Mouse (Mus musculus) T-helper 1 cell (primary cell): ENCODE measurements at regions not wholly inside any gene's neighbourhood (a gene's known extent, or its start where the extent isn't known, plus 50 kb on each side); places are given as distances from the start of the nearest gene placed in this dataset.

Experiments
- in situ Hi-C: fragments of 300-600 bp; cut with MboI, MseI; formaldehyde crosslinking; loops from one replicate; pipeline ENCODE4 v1.15.1; 2025; ENCODE audit warnings: high pct_unique_total_duplicates

DNA sequence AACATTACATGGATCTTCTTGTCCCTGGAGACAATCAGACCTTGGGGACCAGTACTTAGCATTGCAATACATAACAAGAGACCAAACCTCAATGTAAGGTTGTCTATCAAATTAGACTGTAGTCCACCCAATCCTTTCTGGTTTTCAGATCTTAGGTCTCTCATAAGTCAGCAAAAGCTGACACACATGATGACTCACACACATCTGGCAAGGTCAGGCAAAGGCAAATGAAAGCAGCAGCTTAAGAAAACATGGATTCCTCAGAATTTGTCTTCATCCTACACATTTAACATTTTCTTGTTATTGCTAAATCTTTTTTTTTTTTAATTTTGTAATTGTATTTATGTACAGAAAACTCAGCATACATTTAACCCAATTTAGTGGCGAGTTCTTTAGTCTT is 52.0 kb downstream of the Gm11983 start:
- in situ Hi-C loops = no loop called here

DNA sequence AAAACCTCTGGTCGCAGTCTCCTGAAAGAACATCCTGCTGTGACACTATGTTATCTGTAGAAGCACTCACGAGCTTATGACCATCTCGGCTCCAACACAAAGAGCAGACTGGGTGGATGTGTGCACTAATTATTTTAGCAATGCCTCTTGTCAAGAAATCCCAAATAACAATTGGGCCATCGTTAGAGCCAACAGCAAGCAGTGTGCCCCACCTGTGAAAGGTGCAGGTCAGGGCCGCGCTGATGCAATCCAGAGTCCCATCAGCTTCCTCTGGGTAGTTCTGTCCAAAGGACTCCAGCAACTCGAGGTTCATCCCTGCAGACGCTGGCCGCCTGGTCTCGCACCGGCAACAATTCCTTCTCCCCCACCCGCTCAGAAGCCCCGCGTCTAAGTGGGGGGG is 54.6 kb downstream of the Gm11983 start:
- in situ Hi-C loops = no loop called here

DNA sequence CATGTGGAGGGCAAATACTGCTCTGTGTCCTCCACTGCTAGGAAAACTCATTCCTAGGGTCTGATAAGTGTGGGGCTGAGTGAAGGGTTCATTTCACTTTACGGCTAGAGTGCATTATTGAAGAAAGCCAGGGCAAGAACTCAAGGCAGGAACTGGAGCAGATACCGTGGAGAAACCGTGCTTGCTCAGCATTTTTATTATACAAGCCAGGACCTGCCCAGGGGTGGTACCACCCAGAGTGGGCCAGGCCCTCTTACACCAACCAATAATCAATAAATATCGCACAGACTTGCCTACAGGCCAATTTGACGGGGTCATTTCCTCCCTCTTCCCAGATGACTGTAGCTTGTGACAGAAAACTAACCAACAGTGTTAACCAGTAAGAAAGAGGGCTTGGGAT is 57.7 kb downstream of the Gm11983 start:
- in situ Hi-C loops = no loop called here

DNA sequence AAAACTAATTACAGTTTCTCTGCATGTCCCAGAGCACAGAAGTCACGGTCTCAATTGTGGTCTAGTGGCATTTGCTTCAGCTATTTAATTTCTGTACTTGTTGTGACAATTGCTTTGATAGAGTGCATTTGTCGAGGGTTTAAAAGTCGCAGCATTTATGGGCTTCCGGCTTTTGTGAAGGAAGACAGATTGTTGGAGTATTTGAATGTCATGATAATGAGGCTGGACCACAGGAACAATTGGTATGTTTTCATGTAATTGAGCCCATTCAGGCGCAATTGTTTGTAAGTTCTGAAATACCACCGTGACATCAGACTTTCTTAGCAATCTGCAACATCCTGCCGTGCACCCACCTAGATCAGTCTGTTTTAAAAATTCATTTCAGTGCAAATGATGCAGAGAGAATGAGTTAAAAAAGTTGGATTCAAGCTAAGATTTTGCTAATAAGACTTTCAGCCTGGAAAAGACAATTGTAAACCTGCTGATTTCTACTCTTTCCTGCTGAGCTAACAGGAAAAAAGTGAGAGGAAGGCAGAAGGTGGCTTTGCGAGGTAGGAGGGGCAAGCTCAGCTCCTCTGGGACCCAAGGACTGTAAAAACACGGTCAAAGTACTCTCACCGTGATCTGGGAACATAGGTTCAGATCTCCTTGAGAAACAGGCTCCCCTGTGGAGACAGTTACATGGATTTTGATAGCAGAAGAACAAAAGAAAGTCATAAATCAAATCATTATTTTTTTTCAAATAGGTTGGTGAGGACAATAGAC is 58.7 kb downstream of the Gm11983 start:
- in situ Hi-C loops = no loop called here

DNA sequence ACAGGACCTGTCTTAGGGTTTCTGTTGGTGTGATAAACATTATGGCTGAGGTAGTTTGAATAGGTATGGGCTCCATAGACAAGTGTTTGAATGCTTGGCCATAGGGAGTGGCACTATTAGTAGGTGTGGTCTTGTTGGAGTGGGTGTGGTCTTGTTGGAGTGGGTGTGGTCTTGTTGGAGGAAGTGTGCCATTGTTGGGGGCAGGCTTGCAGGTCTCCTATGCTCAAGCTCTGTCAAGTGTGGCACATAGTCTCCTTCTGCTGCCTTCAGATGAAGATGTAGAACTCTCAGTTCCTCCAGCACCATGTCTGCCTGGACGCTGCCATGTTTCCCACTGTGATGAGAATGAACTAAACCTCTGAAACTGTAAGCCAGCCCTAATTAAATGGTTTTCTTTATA is 59.9 kb downstream of the Gm11983 start:
- in situ Hi-C loops = no loop called here

DNA sequence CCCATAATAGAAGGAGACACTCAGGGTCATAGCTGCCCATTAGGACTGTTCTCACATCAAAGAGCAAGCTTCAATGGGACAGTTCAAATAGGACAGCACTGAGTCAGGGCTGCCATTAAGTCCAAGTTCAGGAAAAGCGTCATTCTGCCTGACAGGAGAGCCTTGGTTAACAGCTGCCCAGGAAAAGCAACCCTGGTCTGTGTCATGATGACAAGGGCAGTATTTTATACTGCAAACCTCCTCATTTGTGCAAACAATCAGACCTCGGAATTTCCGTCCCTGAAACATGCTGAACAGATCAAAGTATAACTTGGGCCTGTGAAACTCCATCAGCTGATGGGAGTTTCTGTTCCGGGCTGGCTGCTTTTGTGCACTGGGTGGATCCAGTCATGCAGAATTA is 62.8 kb downstream of the Gm11983 start:
- in situ Hi-C loops = no loop called here

DNA sequence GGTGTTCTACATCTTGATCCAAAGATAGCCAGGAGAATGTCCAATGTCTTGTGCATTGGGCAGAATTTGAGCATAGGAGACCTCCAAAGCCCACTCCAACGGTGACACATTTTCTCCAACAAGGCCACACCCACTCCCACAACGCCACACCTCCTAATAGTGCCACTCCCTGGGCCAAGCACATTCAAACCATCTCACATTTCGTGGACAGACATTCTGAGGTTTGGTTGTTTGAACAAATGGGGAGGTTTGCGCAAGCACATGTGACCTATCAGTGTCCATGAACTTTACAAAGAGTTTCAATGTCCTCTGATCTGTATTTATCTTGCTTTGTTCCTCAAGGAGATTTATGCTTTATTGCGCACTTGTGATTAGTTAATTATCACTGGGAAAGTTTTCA is 63.5 kb downstream of the Gm11983 start:
- in situ Hi-C loops = no loop called here

DNA sequence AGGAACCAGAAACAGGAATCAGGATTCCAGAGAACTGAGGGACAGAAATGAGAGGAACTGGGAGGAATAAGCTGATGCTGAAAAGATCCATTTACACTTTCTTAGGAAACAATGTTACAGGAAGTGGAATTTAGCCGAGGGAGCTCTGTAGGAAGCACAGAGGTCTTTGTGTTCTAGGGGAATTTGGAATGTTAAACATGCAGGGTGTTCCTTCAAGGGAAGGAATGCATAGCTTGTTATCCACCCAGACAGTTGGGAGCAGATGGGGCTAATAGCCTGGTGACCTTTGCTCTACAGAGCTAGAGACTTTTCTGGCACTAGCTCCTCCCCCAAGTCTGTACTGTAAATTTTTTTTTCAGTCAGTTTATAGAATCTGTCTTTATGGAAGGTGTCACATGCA is 64.1 kb downstream of the Gm11983 start:
- in situ Hi-C loops = no loop called here

DNA sequence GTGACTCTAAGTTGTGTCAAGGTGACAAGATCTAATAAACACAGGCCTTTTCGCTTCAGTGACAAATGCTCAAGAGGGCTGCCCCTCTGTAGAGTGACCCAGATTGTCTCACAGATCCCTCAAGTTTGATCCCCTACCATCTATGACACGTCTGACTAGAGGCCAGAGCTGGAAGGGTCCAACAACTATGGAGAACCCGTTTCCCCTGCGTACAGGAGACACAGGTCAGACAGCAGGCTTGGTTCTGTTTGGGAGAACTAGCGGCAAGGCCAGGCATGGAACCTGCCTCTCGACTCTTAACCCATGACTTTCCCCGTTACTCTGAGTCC is 68.1 kb downstream of the Gm11983 start:
- in situ Hi-C loops = loop anchor here (5.0 to 10.0 kb wide), 2 partner anchors 55 to 117 kb away; no protein-coding TSS in a partner anchor

DNA sequence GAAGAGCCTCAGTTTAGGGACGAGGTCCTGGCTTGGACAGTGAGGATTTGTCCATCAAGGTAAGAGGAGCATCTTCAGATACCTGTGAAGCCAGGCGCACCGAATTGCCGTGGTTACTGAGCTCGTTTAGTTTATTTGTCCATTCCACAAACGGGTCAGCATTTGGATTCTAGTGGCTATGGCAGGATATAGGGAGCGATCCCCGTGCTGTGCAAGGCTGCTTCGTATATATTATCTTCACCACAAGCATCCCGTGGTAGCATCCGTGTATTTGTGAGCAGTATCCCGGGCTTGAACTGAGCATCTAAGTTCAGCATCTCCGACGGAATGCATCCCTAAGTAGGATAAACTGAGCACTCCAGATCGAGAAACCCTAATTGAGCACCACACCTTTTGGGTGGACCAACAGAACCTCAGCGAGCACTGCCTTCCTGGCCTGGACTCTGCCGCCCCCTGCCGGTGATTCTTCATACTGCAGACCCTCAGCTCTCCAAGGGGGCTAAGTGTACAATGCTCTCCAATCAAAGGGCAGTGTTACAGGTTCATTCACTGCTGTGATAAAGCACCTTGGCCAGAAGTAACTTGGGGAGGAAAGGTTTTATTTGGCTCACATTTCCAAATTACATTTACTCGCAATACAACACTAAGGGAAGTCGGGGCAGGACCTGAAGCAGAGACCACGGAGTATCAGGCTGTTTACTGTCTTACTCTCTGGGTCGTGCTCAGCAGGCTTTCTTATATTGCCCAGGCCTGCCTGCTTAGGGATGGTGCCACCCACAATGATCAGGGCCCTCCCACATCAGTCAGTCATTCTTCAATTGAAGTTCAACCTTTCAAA is 68.6 kb downstream of the Gm11983 start:
- in situ Hi-C loops = loop anchor here (5.0 to 10.0 kb wide), 2 partner anchors 54 to 117 kb away; no protein-coding TSS in a partner anchor

DNA sequence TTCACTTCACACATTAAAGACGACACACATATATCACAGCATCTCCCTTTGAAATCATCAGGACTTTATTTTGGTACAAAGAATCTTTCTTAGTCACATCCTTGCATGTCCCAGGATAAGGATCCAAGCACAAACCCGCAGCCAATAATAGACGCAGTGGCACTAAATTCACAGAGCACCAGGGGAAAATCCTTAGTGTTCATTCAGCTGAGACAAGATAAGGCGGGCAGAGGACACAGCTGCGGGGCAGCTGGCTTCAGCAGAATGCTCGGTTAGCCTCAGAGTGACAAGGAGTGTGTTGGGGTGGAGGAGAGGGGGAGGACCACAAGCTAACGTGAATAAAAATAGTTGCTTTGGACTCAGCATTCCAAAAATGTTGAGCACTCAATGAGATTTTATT is 70.7 kb downstream of the Gm11983 start:
- in situ Hi-C loops = loop anchor here (5.0 to 10.0 kb wide), 2 partner anchors 52 to 114 kb away; no protein-coding TSS in a partner anchor

DNA sequence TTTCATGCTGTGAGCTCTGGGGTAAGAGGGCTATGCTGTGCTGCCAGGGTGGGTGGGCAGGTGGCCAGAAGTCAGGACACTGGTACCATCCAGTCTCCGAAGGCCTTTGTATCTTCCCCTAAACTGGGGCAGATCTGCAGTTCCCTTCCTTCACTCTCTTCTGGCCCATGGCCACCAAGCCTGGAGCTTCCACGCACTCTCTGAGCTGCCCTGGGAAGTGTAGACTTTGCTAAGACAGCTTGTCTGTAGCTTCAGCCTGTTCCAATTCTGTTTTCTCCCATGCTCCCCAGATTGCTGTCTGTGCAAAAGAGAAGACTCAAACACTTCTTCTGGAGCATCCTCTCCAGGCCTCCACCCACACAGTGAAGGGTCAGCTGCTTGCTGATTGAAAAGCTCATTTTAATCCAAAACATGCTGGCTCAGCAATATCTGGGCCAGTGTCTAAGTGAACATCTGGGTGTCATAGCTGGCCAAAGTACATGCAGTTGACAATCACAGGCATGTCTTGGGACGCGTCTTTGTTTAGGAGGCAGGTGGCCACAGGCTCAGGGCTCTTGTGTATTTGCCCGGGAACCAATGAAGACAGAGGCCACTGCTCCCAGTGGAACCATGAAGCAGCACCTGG is 72.0 kb downstream of the Gm11983 start:
- in situ Hi-C loops = loop anchor here (5.0 to 10.0 kb wide), 2 partner anchors 51 to 113 kb away; no protein-coding TSS in a partner anchor

DNA sequence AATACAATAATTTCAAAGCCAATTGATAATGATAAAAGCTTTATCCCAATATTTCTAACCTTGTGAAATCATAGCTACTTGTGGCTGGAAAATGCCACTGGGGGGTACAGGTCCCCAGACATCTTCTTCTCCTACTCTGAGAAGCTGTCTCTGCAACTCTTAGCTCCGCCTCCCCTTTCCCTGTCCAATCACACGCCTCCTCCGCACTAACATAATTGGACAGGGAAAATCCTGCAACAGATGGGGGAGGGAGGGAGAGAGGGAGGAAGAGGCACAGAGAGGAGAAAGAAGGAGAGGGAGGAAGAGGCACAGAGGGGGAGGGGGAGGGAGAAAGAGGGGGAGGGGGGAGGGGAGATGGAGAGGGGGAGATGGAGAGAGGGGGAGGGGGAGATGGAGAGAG is 73.3 kb downstream of the Gm11983 start:
- in situ Hi-C loops = loop anchor here (10.0 kb wide), 1 partner anchor 49 kb away; no protein-coding TSS in a partner anchor

DNA sequence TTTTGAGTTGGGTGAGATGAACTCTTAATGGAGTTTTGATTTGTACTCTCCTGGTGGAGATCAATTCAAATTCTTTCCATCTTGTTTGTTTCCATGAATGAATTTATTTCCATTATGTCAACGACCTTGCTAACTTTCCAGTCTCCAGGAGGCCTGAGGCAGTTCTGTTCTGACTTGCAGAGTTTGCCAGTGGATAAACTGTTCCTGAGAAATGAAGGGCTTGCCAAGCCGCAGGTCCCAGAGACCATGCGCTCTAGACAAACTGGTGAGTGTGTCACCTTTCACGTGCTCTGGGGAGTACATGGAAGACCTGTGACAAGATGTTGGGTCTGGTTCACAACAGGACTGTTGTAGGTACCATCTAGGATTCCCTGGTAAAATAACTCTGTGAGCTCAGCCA is 74.5 kb downstream of the Gm11983 start:
- in situ Hi-C loops = loop anchor here (10.0 kb wide), 1 partner anchor 48 kb away; no protein-coding TSS in a partner anchor

DNA sequence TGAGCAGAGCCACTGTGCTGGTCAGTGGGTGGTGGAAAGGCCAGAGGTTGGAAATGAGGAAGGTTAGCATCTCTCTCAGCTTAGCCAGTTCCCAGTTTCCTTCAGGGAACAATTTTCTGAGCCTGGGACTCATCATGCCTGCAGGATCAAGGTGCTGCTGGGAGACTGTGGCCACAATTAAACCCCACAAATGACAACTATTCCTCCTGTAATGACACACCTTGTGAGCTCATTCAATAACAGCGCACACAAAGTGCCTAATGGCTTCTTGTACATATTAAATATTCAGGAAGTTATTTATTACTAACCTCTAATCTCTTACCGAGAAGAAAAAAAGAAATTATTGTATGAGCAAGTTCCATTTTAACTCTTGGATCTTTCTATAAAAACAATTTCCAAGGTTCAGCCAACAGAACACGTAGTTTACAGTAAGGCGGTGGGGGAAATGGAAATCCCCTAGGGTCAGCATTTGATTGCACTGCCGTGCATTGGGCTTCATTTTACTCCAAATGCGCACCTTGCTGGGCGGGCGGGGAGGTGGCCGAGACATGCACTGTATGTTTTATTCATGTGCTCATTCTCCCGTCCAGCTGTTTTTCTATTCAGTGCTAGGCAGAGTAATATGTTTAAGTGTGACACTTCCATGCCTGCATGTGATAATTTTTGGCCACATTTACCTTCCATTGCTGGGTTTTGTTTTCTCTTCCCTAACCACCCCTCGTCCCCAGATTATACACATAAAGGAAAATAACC is 75.4 kb downstream of the Gm11983 start:
- in situ Hi-C loops = loop anchor here (10.0 kb wide), 1 partner anchor 47 kb away; no protein-coding TSS in a partner anchor

DNA sequence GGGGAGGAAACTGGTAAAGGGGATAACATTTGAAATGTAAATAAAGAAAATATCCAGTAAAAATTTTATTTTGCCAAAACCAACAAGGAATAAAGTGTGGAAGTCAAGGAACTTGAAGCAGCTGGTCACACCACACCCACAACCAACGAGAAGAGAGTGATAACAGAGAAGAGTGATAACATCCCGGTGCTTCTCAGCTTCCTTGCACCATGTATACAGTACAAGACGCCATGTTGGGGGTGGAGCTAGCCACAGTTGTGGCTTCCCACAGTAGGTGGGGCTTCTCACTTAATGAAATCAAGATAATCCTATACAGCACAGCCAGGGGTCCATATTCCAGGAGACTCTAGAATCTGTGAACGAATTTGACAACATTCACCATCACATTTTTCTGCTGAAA is 77.9 kb downstream of the Gm11983 start:
- in situ Hi-C loops = no loop called here

DNA sequence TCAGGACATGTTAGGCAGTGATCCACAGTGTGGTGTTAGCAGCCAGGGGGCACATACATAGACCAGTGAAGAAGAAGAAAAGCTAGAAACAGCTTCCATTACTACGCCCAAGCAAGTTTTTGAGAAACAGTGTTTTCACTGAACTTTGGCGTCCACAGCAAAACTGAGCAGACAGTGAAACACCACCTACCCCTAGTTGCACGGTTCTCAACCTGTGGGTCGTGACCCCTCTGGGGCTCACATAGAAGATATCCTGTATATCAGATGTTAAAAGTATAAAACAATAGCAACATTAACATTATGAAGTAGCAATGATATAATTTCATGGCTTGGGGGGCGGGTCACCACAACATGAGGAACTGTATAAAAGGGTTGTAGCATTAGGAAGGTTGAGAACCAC is 81.1 kb downstream of the Ramp3 start:
- in situ Hi-C loops = no loop called here

DNA sequence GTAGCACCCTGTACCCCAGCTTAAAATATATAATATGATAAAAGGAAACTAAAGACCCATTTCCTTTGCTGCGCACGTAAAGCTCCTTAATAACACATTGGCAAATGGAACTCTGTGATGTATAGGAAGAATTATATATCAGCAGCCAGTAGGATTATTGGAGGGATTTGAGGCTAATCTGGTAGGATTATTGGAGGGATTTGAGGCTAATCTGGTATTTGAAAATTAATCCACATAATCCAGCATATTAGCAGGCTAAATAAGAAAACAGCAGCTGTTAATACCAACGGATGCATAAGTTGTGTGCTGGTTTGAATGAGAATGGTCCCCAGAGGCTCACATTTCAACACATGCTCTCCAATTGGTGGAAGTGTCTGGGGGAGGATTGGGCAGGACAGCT is 80.3 kb downstream of the Ramp3 start:
- in situ Hi-C loops = no loop called here

DNA sequence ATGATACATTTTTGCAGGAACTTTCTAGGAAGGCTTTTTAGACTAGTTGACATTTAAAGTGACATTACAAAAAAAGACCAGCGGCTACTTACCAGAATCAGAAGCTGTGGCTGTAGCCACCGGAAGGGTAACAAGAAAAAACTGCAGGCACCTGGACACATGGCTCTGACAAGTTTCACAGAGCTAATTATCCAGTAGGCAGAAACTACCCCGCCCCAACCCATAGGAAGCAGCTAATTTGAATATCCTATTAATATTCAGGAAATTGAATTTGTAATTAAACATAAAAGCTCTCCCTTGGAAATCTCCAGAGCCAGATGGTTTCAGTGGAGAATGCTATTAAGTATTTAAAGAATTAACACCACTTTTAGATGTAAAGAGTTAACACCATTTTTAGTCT is 79.8 kb downstream of the Ramp3 start:
- in situ Hi-C loops = no loop called here

DNA sequence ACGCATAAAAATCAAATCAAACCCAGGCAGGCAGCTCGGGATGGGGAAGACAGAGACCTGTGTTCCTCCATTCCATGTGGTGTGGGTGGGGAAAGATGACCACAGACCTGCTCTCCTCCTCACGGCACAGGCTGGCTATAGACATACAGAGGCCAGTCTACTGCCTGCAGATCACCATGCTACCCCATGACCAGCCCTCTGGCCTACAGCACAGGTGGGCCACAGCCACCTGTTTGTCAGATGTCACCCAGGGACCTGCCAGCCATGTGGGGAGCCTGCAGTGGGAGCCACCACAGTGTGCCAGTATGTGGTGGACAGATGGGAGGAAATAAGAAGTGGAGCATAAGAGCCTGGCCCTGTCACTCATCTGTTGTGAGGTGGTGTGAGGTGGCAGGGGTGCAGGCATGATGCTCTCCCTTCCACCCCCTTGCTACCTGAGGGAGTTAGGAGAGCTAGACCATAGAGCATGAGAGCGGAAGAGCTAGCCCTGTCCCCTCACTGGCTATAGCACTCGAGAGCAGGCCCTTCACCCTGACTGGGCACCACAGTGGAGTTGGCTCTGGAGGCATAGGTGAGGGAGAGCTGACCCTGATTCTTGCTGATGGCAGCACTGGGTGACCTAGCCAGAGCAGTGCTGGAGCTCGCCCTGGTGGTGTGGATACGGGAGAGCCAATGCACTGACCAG is 76.6 kb downstream of the Ramp3 start:
- in situ Hi-C loops = no loop called here

DNA sequence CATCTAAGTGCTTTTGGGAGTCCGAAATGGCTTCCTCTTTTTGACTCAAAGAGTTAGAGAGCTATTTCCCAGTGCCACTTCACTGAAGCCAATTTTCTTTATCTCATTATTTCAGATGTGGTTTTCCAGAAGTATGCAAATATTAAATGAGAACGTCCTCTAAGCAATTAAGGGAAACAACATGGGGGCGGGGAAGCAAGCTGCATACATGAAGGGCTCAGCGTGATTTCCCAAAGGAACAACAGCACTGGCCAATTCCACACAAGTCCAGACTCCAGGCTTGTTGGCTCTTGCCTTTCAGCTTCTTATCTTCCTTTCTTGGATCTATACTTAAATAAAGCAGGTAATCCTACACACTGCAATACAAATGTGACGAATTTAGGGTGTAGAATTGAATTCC is 73.2 kb downstream of the Ramp3 start:
- in situ Hi-C loops = no loop called here
